Mouse (Mus musculus) frontal cortex, postnatal 25 days (tissue): ENCODE data around the gene Asap2.

Experiments used
- DNase-seq, 2 experiments: peaks; one replicate each; pipeline ENCODE4 v3.0.0; 2022; ENCODE audit warnings: low spot score in 2 of 2

The Asap2 gene

DNA sequence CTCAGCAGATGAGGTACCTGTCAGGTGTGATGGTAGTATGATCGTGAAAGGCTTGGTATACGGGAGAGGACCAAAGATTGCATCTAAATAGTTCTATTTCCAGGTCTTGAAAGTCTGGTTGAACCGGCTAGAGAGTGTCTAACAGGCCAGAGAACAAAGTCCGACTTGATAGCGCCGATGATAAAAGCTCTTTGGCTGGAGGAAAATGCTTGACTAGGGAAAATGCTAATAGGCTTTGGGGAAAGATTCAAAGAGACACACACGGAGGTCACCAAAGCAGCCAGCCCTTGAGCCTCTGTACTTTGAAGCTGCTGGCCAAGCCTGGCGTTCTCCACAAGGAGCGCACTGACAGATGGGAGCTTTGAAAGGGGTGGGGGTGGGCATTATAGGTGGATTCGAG lies 219.0 kb downstream of the Asap2 start:
- no peak for DNase-seq

DNA sequence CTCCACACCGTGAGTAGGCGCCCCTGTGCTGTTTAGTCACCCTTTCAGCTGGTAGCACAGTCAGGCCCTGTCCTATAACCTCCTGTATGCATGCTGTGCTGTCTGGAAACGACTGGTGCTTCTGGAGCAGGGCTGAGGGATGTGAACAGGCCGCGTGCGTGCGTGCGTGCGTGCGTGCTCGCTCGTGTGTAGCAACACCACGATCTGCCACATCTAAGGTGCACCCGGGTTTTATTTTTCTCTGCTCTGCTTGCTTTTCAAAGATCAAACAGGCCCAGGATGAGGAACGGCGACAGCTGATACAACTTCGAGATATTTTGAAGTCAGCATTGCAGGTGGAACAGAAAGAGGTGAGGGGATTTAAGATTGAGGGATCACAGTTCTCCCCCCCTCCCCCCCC lies 222.6 kb downstream of the Asap2 start:
- DNase-seq: no peak

DNA sequence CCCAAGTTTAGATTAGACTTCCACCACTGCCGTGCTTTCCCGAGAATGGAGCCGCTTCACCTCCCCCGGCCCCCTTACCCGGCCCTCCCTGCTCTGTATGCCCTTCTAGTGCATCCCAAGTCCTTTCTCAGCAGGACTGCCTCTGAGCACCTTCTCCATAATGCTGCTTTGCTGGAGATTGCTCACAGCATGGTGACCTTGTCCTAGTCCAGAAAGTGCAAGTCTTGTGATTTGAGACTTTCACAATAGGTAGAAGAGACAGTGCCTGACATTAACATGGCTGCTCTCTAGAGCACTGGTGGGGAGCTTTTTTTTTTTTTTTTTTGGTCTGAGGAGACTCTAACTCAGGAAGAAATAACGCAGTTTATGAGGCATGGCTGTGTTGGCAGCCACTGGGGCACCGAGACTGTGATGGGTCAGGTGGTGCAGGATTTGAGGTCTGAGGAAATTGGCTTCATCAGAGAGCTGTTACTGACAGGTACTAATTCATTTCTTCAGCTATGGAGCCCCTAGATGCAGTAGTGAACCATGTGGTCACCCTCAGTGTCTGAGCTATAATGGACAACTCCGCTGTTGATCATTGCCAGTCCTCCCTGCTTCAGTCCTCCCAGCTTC lies 224.4 kb downstream of the Asap2 start:
- DNase-seq: no peak

GRCm38 (mm10) chr12:21217776-21218444 lies 227.7 kb downstream of the Asap2 start:
- DNase-seq: no peak

- DNase-seq: no peak
These were observed 230.3 kb downstream of the Asap2 start for GRCm38 (mm10) chr12:21220596-21220995.

- DNase-seq: no peak
These were observed 233.7 kb downstream of the Asap2 start for GRCm38 (mm10) chr12:21223923-21224322.

DNA sequence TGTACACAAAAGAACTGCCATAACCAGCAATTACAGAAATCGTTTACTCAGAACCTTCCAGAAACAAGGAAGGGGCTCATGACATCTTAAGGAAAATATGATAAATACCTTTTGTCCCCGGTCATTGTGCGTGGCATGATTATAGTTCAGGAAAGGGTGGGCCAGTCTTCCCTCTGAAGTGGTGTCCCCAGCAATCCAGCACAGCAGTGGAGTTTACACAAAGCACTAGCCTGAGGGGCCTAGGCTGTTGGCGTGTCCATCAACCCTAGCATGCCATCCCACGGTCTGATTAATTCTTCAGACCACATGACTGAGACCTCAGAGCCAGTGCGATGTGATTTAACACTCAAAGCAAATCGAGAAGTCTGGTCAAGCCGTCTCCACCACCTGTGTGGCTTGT lies 235.1 kb downstream of the Asap2 start:
- no peak for DNase-seq

GRCm38 (mm10) chr12:21226316-21226715 lies 236.1 kb downstream of the Asap2 start:
- DNase-seq: no peak

GRCm38 (mm10) chr12:21227076-21227980 lies 237.1 kb downstream of the Asap2 start:
- no peak for DNase-seq

GRCm38 (mm10) chr12:21228650-21229049 lies 238.4 kb downstream of the Asap2 start:
- no peak for DNase-seq

DNA sequence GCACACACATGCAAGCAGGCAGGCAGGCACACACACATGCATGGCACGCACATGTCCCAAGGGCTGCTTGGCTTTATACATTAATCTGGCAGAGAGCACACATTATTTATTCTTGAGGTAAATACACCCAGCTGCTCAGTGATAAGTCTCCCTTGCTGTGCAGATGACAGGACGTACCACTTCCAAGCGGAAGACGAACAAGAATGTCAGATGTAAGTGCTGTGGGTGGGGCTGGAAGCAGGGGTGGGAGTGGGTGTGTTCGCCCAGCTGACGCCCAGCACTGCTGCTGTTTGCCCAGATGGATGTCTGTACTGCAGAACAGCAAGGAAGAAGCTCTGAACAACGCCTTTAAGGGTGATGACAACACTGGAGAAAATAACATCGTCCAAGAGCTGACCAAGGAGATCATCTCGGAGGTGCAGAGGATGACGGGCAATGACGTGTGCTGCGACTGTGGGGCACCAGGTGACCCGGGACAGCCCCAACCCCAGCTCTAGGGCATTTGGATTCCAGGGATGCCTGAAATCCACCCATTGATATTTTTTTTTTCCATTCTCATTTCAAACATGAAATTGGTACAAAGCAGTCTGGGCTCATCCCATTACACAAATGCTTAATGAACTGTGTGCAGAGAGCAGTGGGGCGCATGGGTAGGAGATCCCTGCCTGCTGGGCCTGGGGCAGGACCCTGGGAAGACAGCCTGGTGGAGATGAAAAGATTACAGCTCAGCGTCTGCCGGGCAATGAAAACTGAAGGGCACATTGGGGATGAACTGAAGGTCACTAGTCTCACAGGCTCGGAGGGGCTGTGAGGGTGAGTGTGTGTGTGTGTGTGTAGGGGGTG lies 239.0 kb downstream of the Asap2 start:
- no peak for DNase-seq

- no peak for DNase-seq
These were observed 243.5 kb downstream of the Asap2 start for GRCm38 (mm10) chr12:21233727-21234126.

DNA sequence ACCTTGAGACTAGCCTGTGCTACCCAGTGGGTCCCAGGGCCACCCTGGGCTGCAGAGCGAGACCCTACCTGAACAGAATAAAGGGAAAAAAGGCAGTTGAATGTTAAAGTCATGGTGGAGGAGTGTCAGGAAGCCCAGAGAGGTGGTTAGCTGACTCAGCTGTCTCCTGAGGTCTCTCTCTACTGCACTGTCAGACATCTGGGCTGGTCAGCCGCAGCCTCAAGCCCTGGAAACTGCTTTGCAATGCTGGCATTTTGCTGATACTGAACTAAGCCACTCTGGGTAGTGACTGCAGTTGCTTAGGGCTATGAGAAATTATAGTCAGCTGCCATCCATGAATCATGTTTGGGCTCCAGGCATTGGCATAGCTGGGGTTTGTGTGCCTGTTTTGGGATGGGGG lies 244.3 kb downstream of the Asap2 start:
- DNase-seq: no peak

DNA sequence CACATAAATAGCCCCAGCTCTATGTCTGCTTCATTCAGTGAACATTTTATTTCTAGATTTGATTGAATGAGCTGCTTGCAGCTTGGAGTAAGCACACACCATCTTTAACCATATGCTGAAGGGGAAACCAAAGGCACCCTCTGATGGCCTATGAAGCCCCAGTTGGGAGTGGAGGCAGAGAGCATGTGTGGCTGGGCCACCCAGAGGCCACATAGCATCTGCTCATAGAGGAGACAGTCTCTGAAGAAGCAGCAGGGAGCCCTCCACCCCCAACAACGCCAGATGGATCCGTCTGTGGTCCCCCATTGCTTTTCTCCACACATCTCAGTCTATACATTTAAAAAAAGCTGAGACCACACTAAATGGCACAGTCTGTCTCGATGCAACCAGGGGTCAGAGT lies 251.7 kb downstream of the Asap2 start:
- no peak for DNase-seq

DNA sequence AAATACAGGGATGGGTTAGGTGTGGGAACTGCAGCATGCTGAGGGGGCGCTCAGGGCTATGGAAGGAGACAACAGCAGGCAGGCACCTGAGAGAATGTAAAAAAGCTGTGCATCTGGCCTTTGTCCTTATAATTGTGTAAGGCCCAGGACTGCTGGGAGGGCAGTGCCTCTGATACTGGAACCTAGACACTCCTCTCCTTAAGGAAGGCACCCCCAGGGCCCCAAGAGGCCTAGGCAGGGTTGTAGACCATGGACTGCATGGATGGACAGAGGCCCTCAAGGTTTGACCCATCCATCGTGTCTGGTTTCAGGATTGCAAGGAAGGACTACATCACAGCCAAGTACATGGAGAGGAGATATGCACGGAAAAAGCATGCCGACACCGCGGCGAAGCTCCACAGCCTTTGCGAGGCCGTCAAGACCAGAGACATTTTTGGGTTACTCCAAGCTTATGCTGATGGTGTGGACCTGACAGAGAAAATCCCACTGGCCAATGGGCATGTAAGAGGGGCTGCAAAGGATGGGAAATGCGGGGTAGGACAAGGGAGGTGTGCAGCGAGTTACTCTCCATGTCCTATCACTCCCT lies 254.2 kb downstream of the Asap2 start:
- DNase-seq: no peak

- DNase-seq: no peak
These were observed 257.6 kb downstream of the Asap2 start for GRCm38 (mm10) chr12:21247711-21248392.

- no peak for DNase-seq
These were observed 270.4 kb downstream of the Asap2 start for GRCm38 (mm10) chr12:21260494-21261256.

DNA sequence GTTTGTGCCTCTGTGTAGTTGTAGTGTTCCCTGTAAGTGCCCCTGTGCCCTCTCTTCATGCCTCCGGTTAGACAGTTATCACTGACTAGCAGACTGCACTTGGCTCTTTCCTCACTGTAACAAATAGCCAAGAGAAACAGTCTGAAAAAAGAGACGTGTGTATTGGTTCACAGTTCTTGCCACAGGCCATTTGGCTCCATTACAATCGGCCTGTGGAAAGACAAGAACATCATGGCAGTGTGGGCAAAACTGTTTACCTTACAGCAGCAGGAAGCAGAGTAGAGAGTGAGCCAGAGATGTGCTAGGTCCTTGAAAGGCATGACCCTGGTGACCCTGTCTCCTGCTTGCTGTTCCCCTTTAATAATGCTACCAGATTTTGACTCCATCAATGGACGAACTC lies 271.3 kb downstream of the Asap2 start:
- DNase-seq: no peak

DNA sequence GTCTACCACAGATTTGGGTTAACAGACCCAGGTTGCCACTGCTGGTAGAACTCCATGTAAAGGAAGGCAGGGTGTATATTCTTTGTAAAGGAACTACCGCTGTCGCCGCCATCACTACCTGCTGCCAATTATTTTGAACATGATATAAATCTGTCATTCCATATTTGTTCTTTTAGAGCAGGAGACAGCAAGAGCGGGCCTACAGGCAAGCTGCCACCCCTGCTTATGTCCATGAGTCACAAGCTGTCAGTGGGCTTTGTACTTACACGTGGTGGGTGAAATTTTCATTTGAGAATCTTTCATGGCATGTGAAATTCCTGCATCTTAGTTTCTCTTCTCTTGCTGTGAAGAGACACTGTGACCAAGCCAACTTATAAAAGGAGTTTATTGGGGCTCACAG lies 273.0 kb downstream of the Asap2 start:
- no peak for DNase-seq

GRCm38 (mm10) chr12:21264241-21264640 lies 274.0 kb downstream of the Asap2 start:
- DNase-seq: no peak
